ENCODE assay signal across 15 mouse cellular contexts in genomic region chr11:26166966-26167608, GRCm38 (mm10).
"Had no signal": no experiment of that assay in that cellular context is flagged by ENCODE, and none has a peak within 500 bp of the region (broad histone marks: within the 10 kb centered on the region; RNA-seq: fewer than 3 reads in every experiment).

No protein-coding gene starts in this region.

- H3K27me3 ChIP-seq: kidney, embryonic 15.5 days; limb, embryonic 13.5 days; midbrain, embryonic 12.5 days; neural tube, embryonic 13.5 days had no signal

- DNase-seq: kidney, postnatal 14 days; layer of hippocampus, adult 9-11 months; left cerebral cortex, postnatal 4 days; lung, adult 18-20 months; retina, postnatal 1 day; right cerebral cortex, postnatal 4 days; spleen, adult 18-20 months; thymus, adult 2 months; thymus, postnatal 25 days had no signal

- H3K36me3 ChIP-seq: kidney, embryonic 15.5 days; limb, embryonic 13.5 days; midbrain, embryonic 12.5 days; neural tube, embryonic 13.5 days had no signal

- ATAC-seq: midbrain, embryonic 16.5 days had no signal

- H3K9ac ChIP-seq: kidney, embryonic 15.5 days; limb, embryonic 13.5 days; liver, embryonic 14.5 days; midbrain, embryonic 12.5 days; neural tube, embryonic 13.5 days had no signal

- H3K27ac ChIP-seq: kidney, embryonic 15.5 days; limb, embryonic 13.5 days; liver, embryonic 14.5 days; midbrain, embryonic 12.5 days; neural tube, embryonic 13.5 days had no signal

- H3K9me3 ChIP-seq: kidney, embryonic 15.5 days; limb, embryonic 13.5 days; midbrain, embryonic 12.5 days; neural tube, embryonic 13.5 days had no signal

- H3K4me3 ChIP-seq: kidney, embryonic 15.5 days; limb, embryonic 13.5 days; midbrain, embryonic 12.5 days; neural tube, embryonic 13.5 days had no signal

- H3K4me1 ChIP-seq: kidney, embryonic 15.5 days; limb, embryonic 13.5 days; midbrain, embryonic 12.5 days; neural tube, embryonic 13.5 days had no signal

- H3K4me2 ChIP-seq: kidney, embryonic 15.5 days; limb, embryonic 13.5 days; midbrain, embryonic 12.5 days; neural tube, embryonic 13.5 days had no signal
